Mouse (Mus musculus) thymus, adult 2 months (tissue): ENCODE measurements around the gene Cramp1l.

Source experiments
- CTCF ChIP-seq: fragments of 200-500 bp; IDR thresholded peaks from 2 replicates; pipeline ENCODE4 v1.5.1; 2012; ENCODE audit warnings: mild to moderate bottlenecking, control low read depth, low read length, moderate library complexity, borderline replicate concordance; ENCODE audit not compliant: control insufficient read depth, poor library complexity, insufficient read depth; ENCODE audit errors: extremely low read depth
- POLR2A ChIP-seq: fragments of 200-500 bp; IDR thresholded peaks from 2 replicates; pipeline ENCODE4 v1.6.1; 2012; ENCODE audit warnings: mild to moderate bottlenecking, low read length, control low read depth, moderate library complexity; ENCODE audit not compliant: control insufficient read depth, poor library complexity, insufficient read depth; ENCODE audit errors: extremely low read depth

GRCm38 (mm10) chr17:24935666-24936065 lies 79.9 kb downstream of the Cramp1l start:
- TF ChIP-seq POLR2A = no peak
- TF ChIP-seq CTCF = no peak
